Comparison of ENCODE assay signal across 8 mouse cellular contexts in the genomic region with DNA sequence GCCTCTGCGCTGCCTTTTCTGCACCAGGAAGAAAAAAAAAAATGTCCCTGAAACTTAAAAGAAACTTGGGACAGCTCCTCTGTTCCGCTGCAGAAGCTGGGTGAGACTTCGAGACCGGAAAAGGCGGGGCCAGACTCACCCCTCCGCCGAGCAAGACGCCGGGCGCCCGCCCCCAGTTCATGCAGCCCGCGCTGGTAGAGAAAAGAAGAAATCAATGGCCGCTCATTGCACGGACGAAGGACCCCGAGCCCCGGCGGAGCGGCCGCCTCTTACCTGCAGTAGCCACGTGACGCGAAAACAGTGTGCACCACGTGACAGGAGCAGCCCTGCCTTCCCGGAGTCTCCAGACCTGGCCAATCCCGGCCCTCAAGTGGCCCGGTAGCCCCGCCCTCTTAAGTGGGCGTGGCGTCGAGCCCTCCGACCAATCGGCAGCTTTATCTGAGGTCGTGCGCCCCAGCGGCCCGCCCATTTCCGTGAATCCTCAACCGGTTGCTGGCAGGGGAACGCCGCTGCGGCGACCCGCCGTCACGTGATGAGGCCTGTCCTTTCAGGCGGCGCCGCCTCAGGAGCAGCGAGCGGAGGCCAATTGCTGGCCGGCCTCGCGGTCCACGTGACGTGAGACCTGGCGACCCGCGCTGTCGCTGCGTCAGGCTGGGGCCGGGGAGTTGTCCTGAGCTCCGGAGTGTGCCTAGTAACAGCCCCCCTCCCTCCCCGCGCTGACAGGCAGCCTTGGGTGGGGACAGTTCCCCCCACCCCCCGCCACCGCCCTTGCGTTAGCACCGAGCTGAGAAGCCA. TPM values are rescaled to one million over a fixed set of nuclear protein-coding genes. Genes with fewer than 3 reads are reported as not detected.
DNase-seq lines count a peak whose midpoint lies in the region; ATAC-seq and TF ChIP-seq lines count a peak whose summit lies in the region.

A gene (minus strand): TSS at position 392 of the 795 bp plus-strand sequence.

- peak; percentile 99 for DNase-seq in CH12.LX (ENCODE audit: extremely low read depth)
- peak; percentile 99 for DNase-seq in c-Kit-positive CD71-positive TER-119-negative erythroid progenitor cells, embryonic 14.5 days (ENCODE audit: low read depth)
- peak; percentile 100 for DNase-seq in forebrain, embryonic 11.5 days (ENCODE audit: low spot score)
- DNase-seq in kidney, postnatal 36 days = peak; percentile 100
- peak; percentile 99 for DNase-seq in telencephalon, adult 2 months (ENCODE audit: low read depth, low spot score)

- ATAC-seq in forebrain, embryonic 11.5 days (replicated peaks; ENCODE audit: low FRiP score) = peak; percentile 95
- ATAC-seq in heart, embryonic 16.5 days (replicated peaks; ENCODE audit: extremely low read depth, insufficient read depth, low FRiP score) = peak; percentile 95
- peak; percentile 92 for ATAC-seq in liver, embryonic 15.5 days (ENCODE audit: insufficient read depth)
- ATAC-seq in neural tube, embryonic 12.5 days (ENCODE audit: low FRiP score, low read depth) = peak; percentile 92

- TF ChIP-seq POLR2A in CH12.LX (IDR thresholded peaks at IDR 0.05; ENCODE audit: low read depth, low read length) = peak; percentile 79

- TF ChIP-seq CTCF in CH12.LX (conservative IDR thresholded peaks at IDR 0.05 in 1 of 2, IDR thresholded peaks at IDR 0.05 in 1 of 2; ENCODE audit: low read depth in 2 of 2, low read length in 2 of 2) = no peak

- peaks cover 19% of the 10 kb centered on the region for H3K27me3 ChIP-seq in CH12.LX (replicated peaks)
- no peaks in the 10 kb centered on the region for H3K27me3 ChIP-seq in forebrain, embryonic 11.5 days (ENCODE audit: control insufficient read depth, insufficient read depth, low read length)
- H3K27me3 ChIP-seq in heart, embryonic 16.5 days (ENCODE audit: control insufficient read depth, insufficient read depth, low read length) = no peaks in the 10 kb centered on the region
- no peaks in the 10 kb centered on the region for H3K27me3 ChIP-seq in liver, embryonic 15.5 days
- no peaks in the 10 kb centered on the region for H3K27me3 ChIP-seq in neural tube, embryonic 12.5 days (replicated peaks)

- H3K4me3 ChIP-seq in CH12.LX (replicated peaks in 1 of 3; ENCODE audit: low read depth in 2 of 3, low read length in 2 of 3, poor library complexity in 1 of 3) = peak within 1 kb of the TSS; percentile 78 to 79 (median 78)
- H3K4me3 ChIP-seq in forebrain, embryonic 11.5 days (ENCODE audit: low read depth, low read length) = peak within 1 kb of the TSS; percentile 62
- H3K4me3 ChIP-seq in heart, embryonic 16.5 days (ENCODE audit: low read length) = peak within 1 kb of the TSS; percentile 87
- H3K4me3 ChIP-seq in liver, embryonic 15.5 days (replicated peaks) = peak within 1 kb of the TSS; percentile 77
- peak within 1 kb of the TSS; percentile 47 for H3K4me3 ChIP-seq in neural tube, embryonic 12.5 days

- no peak for TF ChIP-seq RAD21 in CH12.LX (IDR thresholded peaks at IDR 0.05; ENCODE audit: low read depth, low read length)

- peak within 1 kb of the TSS; percentile 91 for H3K4me2 ChIP-seq in CH12.LX (ENCODE audit: insufficient read depth, low read depth, poor library complexity, severe bottlenecking)
- peak within 1 kb of the TSS; percentile 94 for H3K4me2 ChIP-seq in forebrain, embryonic 11.5 days (ENCODE audit: low read depth, low read length, severe bottlenecking)
- peak within 1 kb of the TSS; percentile 93 for H3K4me2 ChIP-seq in heart, embryonic 16.5 days (ENCODE audit: low read depth, low read length)
- H3K4me2 ChIP-seq in liver, embryonic 15.5 days = peak within 1 kb of the TSS; percentile 97
- H3K4me2 ChIP-seq in neural tube, embryonic 12.5 days (replicated peaks) = peak within 1 kb of the TSS; percentile 96

- WGBS in forebrain, embryonic 11.5 days = under 1% methylated on average over 69 of the region's 70 CpGs
- under 1% methylated on average over 70 of the region's 70 CpGs for WGBS in heart, embryonic 16.5 days
- under 1% methylated on average over 69 of the region's 70 CpGs for WGBS in liver, embryonic 15.5 days (ENCODE audit: insufficient replicate concordance)
- under 1% methylated on average over 70 of the region's 70 CpGs for WGBS in neural tube, embryonic 12.5 days

- peaks cover 27 to 32% of the 10 kb centered on the region in 2 experiments for H3K36me3 ChIP-seq in CH12.LX (replicated peaks in 1 of 2; ENCODE audit: control insufficient read depth in 1 of 2, insufficient read depth in 1 of 2, low read length in 1 of 2)
- H3K36me3 ChIP-seq in forebrain, embryonic 11.5 days (ENCODE audit: control insufficient read depth, insufficient read depth, low read length) = no peaks in the 10 kb centered on the region; the same call in 1 of the 2 replicates
- peaks cover 9% of the 10 kb centered on the region for H3K36me3 ChIP-seq in heart, embryonic 16.5 days (ENCODE audit: control insufficient read depth, insufficient read depth)
- peaks cover 35% of the 10 kb centered on the region for H3K36me3 ChIP-seq in liver, embryonic 15.5 days (replicated peaks)
- peaks cover 28% of the 10 kb centered on the region for H3K36me3 ChIP-seq in neural tube, embryonic 12.5 days

- H3K4me1 ChIP-seq in CH12.LX (ENCODE audit: control insufficient read depth in 1 of 2, insufficient read depth in 2 of 2) = peaks cover 3 to 31% of the 10 kb centered on the region in 2 experiments; a peak in 3 of 4 replicates
- peaks cover 19% of the 10 kb centered on the region for H3K4me1 ChIP-seq in forebrain, embryonic 11.5 days (replicated peaks; ENCODE audit: control insufficient read depth, insufficient read depth, low read length)
- peaks cover 20% of the 10 kb centered on the region for H3K4me1 ChIP-seq in heart, embryonic 16.5 days (ENCODE audit: control insufficient read depth, insufficient read depth, low read length)
- peaks cover 54% of the 10 kb centered on the region for H3K4me1 ChIP-seq in liver, embryonic 15.5 days (replicated peaks)
- peaks cover 47% of the 10 kb centered on the region for H3K4me1 ChIP-seq in neural tube, embryonic 12.5 days

- in situ Hi-C loops in CH12.LX (cut with MboI; ENCODE audit: low pct_ligation_motif_present, low pct_unique_long_range_greater_than_20kb, low sequenced_read_pairs) = no loop called here

- H3K79me2 ChIP-seq in CH12.LX (replicated peaks; ENCODE audit: control insufficient read depth, extremely low read depth, insufficient read depth, poor library complexity, severe bottlenecking) = peaks cover 6% of the 10 kb centered on the region

- no peak for TF ChIP-seq EP300 in CH12.LX (IDR thresholded peaks at IDR 0.05; ENCODE audit: low read length)

- dilution Hi-C loops in CH12.LX (cut with MboI; ENCODE audit: extremely low pct_ligation_motif_present, extremely low pct_unique_long_range_greater_than_20kb, low sequenced_read_pairs) = no loop called here

- peak within 1 kb of the TSS; percentile 76 for H3K9ac ChIP-seq in CH12.LX (ENCODE audit: insufficient read depth, low read depth)
- H3K9ac ChIP-seq in forebrain, embryonic 11.5 days (ENCODE audit: low read length) = peak within 1 kb of the TSS; percentile 77
- peak within 1 kb of the TSS; percentile 91 for H3K9ac ChIP-seq in heart, embryonic 16.5 days (ENCODE audit: low read length)
- peak within 1 kb of the TSS; percentile 83 for H3K9ac ChIP-seq in liver, embryonic 15.5 days
- peak within 1 kb of the TSS; percentile 78 for H3K9ac ChIP-seq in neural tube, embryonic 12.5 days

- peak within 1 kb of the TSS; percentile 65 for H3K27ac ChIP-seq in CH12.LX (ENCODE audit: insufficient read depth, low read depth)
- peak within 1 kb of the TSS; percentile 89 for H3K27ac ChIP-seq in forebrain, embryonic 11.5 days (ENCODE audit: low read depth, low read length)
- H3K27ac ChIP-seq in heart, embryonic 16.5 days (ENCODE audit: low read length) = peak within 1 kb of the TSS; percentile 97
- H3K27ac ChIP-seq in liver, embryonic 15.5 days (replicated peaks) = peak within 1 kb of the TSS; percentile 96
- peak within 1 kb of the TSS; percentile 93 for H3K27ac ChIP-seq in neural tube, embryonic 12.5 days

- H3K9me3 ChIP-seq in CH12.LX (replicated peaks; ENCODE audit: low read length) = no peaks in the 10 kb centered on the region
- no peaks in the 10 kb centered on the region for H3K9me3 ChIP-seq in forebrain, embryonic 11.5 days (ENCODE audit: control insufficient read depth, low read length)
- H3K9me3 ChIP-seq in heart, embryonic 16.5 days (replicated peaks; ENCODE audit: control insufficient read depth, low read length) = no peaks in the 10 kb centered on the region
- H3K9me3 ChIP-seq in liver, embryonic 15.5 days (replicated peaks) = no peaks in the 10 kb centered on the region
- no peaks in the 10 kb centered on the region for H3K9me3 ChIP-seq in neural tube, embryonic 12.5 days

TF ChIP-seq in CH12.LX, 34 proteins besides CTCF, POLR2A, EP300 and RAD21 (continues in another document):
- TF ChIP-seq MAX (IDR thresholded peaks at IDR 0.05; ENCODE audit: low read length) (peak; percentile 99), ELF1 (IDR thresholded peaks at IDR 0.05; ENCODE audit: low read depth, low read length) (peak; percentile 92), HCFC1 (IDR thresholded peaks at IDR 0.05; ENCODE audit: low read depth, low read length) (peak; percentile 69), NRF1 (IDR thresholded peaks at IDR 0.05; ENCODE audit: low read depth, low read length) (peak; percentile 66), ZNF384 (IDR thresholded peaks at IDR 0.05; ENCODE audit: low read depth, low read length) (peak; percentile 31; the same call in 1 of the 2 replicates), CHD1 (IDR thresholded peaks at IDR 0.05; ENCODE audit: low read depth, low read length) (no peak), GABPA (IDR thresholded peaks at IDR 0.05; ENCODE audit: insufficient replicate concordance, low read depth, low read length) (no peak), MAZ (IDR thresholded peaks at IDR 0.05; ENCODE audit: low read depth, low read length) (no peak), RCOR1 (conservative IDR thresholded peaks at IDR 0.05; ENCODE audit: low read depth, low read length) (no peak), TBP (conservative IDR thresholded peaks at IDR 0.05; ENCODE audit: low read depth, low read length) (0 out of 2 replicates have a peak, but pooled peaks have one; percentile 25), IRF4 (IDR thresholded peaks at IDR 0.05; ENCODE audit: low read depth, low read length) (no peak), KAT2A (IDR thresholded peaks at IDR 0.05; ENCODE audit: insufficient replicate concordance, low read length) (0 out of 2 replicates have a peak, but pooled peaks have one; percentile 10), SMC3 (IDR thresholded peaks at IDR 0.05; ENCODE audit: low read depth, low read length) (no peak)

RNA-seq across cellular contexts. Expression of the gene that starts here (rescaled TPM):
- total RNA-seq in CH12.LX (2012; rRNA removed) (34.6 and 42.4 TPM in 2 replicates), CH12.LX (2014; rRNA removed) (26.8 and 30.5 TPM in 2 replicates)
- 83.0 and 121 TPM in 2 replicates for polyA plus RNA-seq in CH12.LX (2012; ENCODE audit: insufficient read length, low read depth)
- polyA plus RNA-seq in forebrain, embryonic 11.5 days (2014; fragmentation: Nextera tagmentation; extraction: Ambion mirVana) = 141 and 154 TPM in 2 replicates
- polyA plus RNA-seq in heart, embryonic 16.5 days (2015; fragmentation: Nextera tagmentation; extraction: Ambion mirVana) = 163 and 169 TPM in 2 replicates
- 85.9 and 86.7 TPM in 2 replicates for polyA plus RNA-seq in liver, embryonic 15.5 days (2015; fragmentation: Nextera tagmentation; extraction: Ambion mirVana)
- 151 and 153 TPM in 2 replicates for polyA plus RNA-seq in neural tube, embryonic 12.5 days (2016; fragmentation: Nextera tagmentation; extraction: Ambion mirVana)

Comparison
In these comparisons a context has a peak if more than half of its experiments do, and no peak if none do; other contexts are left out.
1. Peak in every context shown above with its lines: DNase-seq, ATAC-seq, H3K4me3 ChIP-seq and H3K27ac ChIP-seq.